Mouse (Mus musculus) myocyte (in vitro differentiated cells): ENCODE data around the gene Bcl9l. TPM values are rescaled to one million over a fixed set of nuclear protein-coding genes. Genes with fewer than 3 reads are reported as not detected.

Experiments
- H3K27me3 ChIP-seq: one replicate; pipeline ENCODE4 v1.6.1; 2011; ENCODE audit not compliant: control insufficient read depth, insufficient read depth, insufficient read length
- H3K36me3 ChIP-seq: one replicate; pipeline ENCODE4 v1.6.1; 2011; ENCODE audit not compliant: control insufficient read depth, insufficient read depth
- H3K4me2 ChIP-seq: one replicate; pipeline ENCODE4 v1.6.1; 2011; ENCODE audit warnings: low read depth, control low read depth
- H3K4me3 ChIP-seq: one replicate; pipeline ENCODE4 v1.5.1; 2011; ENCODE audit warnings: mild to moderate bottlenecking, control low read depth, moderate library complexity
- H3K79me2 ChIP-seq: one replicate; pipeline ENCODE4 v1.6.1; 2011; ENCODE audit not compliant: control insufficient read depth, insufficient read depth
- H3ac ChIP-seq: one replicate; pipeline ENCODE4 v1.6.1; 2011; ENCODE audit not compliant: control insufficient read depth, insufficient read length
- CEBPB ChIP-seq: IDR thresholded peaks from 2 replicates; pipeline ENCODE4 v1.6.1; 2011; ENCODE audit warnings: mild to moderate bottlenecking, moderate library complexity; ENCODE audit not compliant: poor library complexity, insufficient read depth, severe bottlenecking
- E2F4 ChIP-seq: IDR thresholded peaks from one replicate; pipeline ENCODE4 v1.6.1; 2011; ENCODE audit warnings: mild to moderate bottlenecking, control low read depth, moderate library complexity; ENCODE audit not compliant: insufficient read depth
- MAX ChIP-seq: IDR thresholded peaks from one replicate; pipeline ENCODE4 v1.6.1; 2011; ENCODE audit warnings: low read depth, mild to moderate bottlenecking, control low read depth
- MYOD1 ChIP-seq, 3 experiments: IDR thresholded peaks; one replicate each; pipeline ENCODE4 v1.6.1; 2011; ENCODE audit warnings: control low read depth in 2 of 3, low read depth in 2 of 3, mild to moderate bottlenecking in 2 of 3, moderate library complexity in 1 of 3; ENCODE audit not compliant: insufficient read length in 2 of 3, control insufficient read depth in 1 of 3
- MYOG ChIP-seq, 3 experiments: IDR thresholded peaks; one replicate each; pipeline ENCODE4 v1.6.1; 2011; ENCODE audit warnings: control low read depth in 2 of 3, low read depth in 2 of 3, mild to moderate bottlenecking in 2 of 3; ENCODE audit not compliant: insufficient read length in 2 of 3, control insufficient read depth in 1 of 3, insufficient read depth in 1 of 3
- POLR2A ChIP-seq: IDR thresholded peaks from one replicate; pipeline ENCODE4 v1.6.1; 2011; ENCODE audit warnings: low read depth, mild to moderate bottlenecking, control low read depth, moderate library complexity; ENCODE audit not compliant: insufficient read length
- POLR2AphosphoS2 ChIP-seq: IDR thresholded peaks from one replicate; pipeline ENCODE4 v1.6.1; 2011; ENCODE audit warnings: low read depth, control low read depth; ENCODE audit not compliant: insufficient read length
- REST ChIP-seq: IDR thresholded peaks from one replicate; pipeline ENCODE4 v1.6.1; 2011; ENCODE audit warnings: mild to moderate bottlenecking, control low read depth, moderate library complexity; ENCODE audit not compliant: insufficient read depth, insufficient read length
- SRF ChIP-seq: IDR thresholded peaks from one replicate; pipeline ENCODE4 v1.6.1; 2011; ENCODE audit warnings: low read depth; ENCODE audit not compliant: control insufficient read depth, insufficient read length
- TCF12 ChIP-seq: IDR thresholded peaks from one replicate; pipeline ENCODE4 v1.6.1; 2011; ENCODE audit warnings: mild to moderate bottlenecking, control low read depth; ENCODE audit not compliant: poor library complexity, insufficient read depth, severe bottlenecking
- TCF3 ChIP-seq: IDR thresholded peaks from one replicate; pipeline ENCODE4 v1.6.1; 2011; ENCODE audit warnings: low read depth, control low read depth; ENCODE audit not compliant: insufficient read length
- USF1 ChIP-seq: IDR thresholded peaks from one replicate; pipeline ENCODE4 v1.6.1; 2011; ENCODE audit warnings: low read depth, mild to moderate bottlenecking, control low read depth, moderate library complexity
- polyA plus RNA-seq: library from polyadenylated mRNA; unstranded; fragments of >200 nt; fragmentation: generic; extraction: Trizol; gene quantifications from one replicate; pipeline ENCODE4 v1.2.1, GENCODE M21; 2012; ENCODE audit warnings: missing spikeins

Bcl9l gene
- polyA plus RNA-seq, 1 experiment = 35.4 TPM

DNA sequence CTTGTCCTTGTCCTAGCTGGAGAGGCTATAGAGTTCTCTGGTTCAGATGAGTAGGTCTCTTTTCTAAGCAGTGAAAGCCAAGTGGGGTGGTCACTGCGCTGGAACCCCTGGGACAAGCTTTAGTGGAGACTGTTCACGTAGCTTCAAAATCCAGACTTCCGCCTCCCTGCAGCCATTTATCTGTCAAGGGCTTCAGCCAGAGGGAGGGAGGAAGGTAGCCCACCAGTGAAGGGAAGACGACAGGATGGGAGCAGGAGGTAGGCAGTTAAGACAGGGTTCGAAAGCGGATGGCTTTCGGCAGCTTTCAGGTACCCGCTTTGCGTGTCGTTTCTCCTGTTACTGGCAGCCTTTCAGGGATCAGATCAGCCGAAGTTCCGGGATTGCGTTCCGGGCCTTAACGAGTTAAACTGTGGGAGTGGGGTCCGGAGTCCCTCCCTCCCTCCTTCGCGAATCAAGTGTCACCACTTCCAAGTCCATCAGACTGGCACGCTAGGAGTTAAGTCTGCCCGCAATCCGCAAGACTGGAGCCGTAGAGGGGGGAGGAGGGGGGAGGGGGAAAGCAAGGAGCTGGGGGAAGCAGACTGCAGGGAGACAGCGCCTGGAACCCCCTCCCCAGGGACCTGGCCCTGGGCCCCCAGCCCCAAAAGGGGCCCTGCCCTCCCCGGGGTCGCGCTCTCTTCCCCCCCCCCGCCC lies 4.2 kb upstream of the Bcl9l start:
- Histone ChIP-seq H3K36me3 (no peaks in the 10 kb centered on the region), H3K27me3 (no peaks in the 10 kb centered on the region), H3K4me2 (peak overlapping the region; percentile 100), H3K4me3 (peak overlapping the region; percentile 72), H3K79me2 (peaks cover 7% of the 10 kb centered on the region), H3ac (peak overlapping the region; percentile 30)
- no peak for TF ChIP-seq TCF12
- TF ChIP-seq MYOG (IDR thresholded peaks at IDR 0.05; ENCODE audit: control insufficient read depth in 1 of 3, insufficient read depth in 1 of 3, insufficient read length in 2 of 3, low read depth in 2 of 3) = no peak
- no peak for TF ChIP-seq POLR2A
- no peak for TF ChIP-seq USF1
- TF ChIP-seq CEBPB = no peak
- TF ChIP-seq REST = no peak
- no peak for TF ChIP-seq MYOD1 (IDR thresholded peaks at IDR 0.05; ENCODE audit: control insufficient read depth in 1 of 3, insufficient read length in 2 of 3, low read depth in 2 of 3)
- TF ChIP-seq SRF = no peak
- no peak for TF ChIP-seq MAX
- TF ChIP-seq TCF3 = no peak

DNA sequence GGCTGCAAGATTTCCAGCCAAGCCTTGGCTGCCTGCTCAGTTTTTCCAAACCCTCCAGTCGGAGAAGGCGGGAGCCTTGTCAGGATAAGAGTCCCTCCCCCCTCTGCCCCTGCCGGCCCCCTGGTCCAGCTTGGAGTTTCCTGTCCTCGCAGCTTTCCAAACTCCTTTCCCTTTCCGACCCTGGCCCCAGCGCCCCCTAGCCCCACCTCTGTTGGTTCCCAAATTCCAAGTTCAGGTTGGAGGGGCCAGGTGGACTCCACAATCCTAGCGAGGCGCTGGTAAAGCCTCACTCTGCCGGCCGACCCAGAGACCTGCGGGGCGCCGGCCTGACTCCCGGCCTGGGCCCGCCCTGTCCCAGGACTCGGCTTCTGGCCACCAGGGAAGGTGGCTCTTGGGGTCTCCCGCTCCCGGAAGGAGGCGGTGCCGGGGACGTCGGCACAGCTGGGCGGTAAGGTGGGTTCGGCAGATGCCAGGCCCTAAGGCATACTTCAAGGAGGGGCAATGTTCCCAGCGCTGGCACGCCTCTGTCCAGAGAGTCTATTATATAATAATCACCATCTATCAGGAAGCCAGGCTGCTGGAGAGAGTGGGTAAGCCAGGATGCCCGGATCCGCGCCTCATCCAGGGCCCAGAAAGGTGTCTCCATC lies 3.5 kb upstream of the Bcl9l start:
- Histone ChIP-seq H3K4me3 (peak overlapping the region; percentile 72), H3K4me2 (peak overlapping the region; percentile 100), H3ac (peak overlapping the region; percentile 30), H3K36me3 (no peaks in the 10 kb centered on the region), H3K79me2 (peaks cover 14% of the 10 kb centered on the region), H3K27me3 (no peaks in the 10 kb centered on the region)
- no peak for TF ChIP-seq E2F4
- no peak for TF ChIP-seq MYOG (IDR thresholded peaks at IDR 0.05; ENCODE audit: control insufficient read depth in 1 of 3, insufficient read depth in 1 of 3, insufficient read length in 2 of 3, low read depth in 2 of 3)

DNA sequence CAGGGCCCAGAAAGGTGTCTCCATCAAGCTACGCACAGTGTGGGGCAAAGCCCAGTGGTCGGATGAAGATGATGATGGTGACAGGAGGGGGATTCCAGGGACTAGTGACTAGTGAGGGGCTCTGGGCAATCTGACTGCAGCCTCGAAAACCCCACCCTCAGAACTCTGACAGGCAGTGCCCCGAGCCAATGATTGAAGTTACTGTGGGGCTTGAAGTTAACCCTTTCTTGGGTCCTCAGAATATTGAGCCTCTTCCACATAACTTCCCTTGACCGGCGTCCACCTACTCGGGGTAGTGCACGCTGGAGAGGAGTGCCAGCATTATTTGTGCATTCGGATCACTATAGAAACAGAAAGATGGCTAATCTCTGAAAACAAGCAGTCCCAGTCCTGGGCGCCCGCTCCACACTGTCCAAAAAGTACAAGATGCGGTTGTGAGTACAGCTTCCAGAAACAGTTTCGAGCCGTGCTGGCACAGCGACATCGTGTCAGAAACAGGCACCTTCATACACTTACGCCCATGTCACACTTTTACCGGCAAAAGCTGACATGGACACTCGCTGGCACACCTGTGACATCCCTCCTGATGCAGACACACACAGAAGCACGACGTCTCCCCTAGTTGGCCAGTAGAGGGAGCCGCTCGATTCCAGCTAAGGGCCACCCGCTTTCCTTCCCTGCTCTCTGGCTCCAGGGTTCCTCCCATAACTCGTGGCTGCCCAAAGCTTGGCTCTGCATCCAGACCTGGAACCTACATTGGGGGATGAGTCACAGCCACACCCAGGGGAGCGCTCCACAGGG lies 2.8 kb upstream of the Bcl9l start:
- Histone ChIP-seq H3K79me2 (peaks cover 21% of the 10 kb centered on the region), H3K4me2 (peak overlapping the region; percentile 100), H3K27me3 (no peaks in the 10 kb centered on the region), H3ac (no peak overlapping the region), H3K4me3 (peak overlapping the region; percentile 72), H3K36me3 (no peaks in the 10 kb centered on the region)
- TF ChIP-seq REST (no peak), POLR2AphosphoS2 (peak; percentile 44), MYOD1 (IDR thresholded peaks at IDR 0.05; ENCODE audit: control insufficient read depth in 1 of 3, insufficient read length in 2 of 3, low read depth in 2 of 3) (peak in 2 of 3 experiments; percentile 16 to 34), MYOG (IDR thresholded peaks at IDR 0.05; ENCODE audit: control insufficient read depth in 1 of 3, insufficient read depth in 1 of 3, insufficient read length in 2 of 3, low read depth in 2 of 3) (peak in 1 of 3 experiments; percentile 3)

DNA sequence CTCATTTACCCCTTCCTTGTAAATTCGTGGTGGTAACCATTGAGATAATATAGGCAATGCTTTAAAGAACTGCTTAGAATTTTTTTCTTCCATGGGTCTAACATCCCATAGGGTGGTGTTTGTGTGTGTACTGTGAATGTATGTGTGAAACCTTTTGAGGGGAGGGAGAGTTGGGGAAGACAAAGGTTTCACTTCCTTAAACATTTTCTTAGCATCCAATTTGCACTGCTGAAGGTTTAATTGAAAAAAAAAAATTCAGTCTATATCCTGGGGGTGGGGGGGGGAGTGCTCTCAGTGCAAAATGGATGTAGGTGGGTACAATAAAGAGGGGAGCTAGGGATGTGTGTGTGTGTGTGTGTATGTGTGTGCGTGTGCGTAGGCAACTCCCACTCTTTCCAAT lies 513 bp upstream of the Bcl9l start:
- TF ChIP-seq E2F4 (no peak), POLR2AphosphoS2 (no peak), MAX (no peak), MYOD1 (IDR thresholded peaks at IDR 0.05; ENCODE audit: control insufficient read depth in 1 of 3, insufficient read length in 2 of 3, low read depth in 2 of 3) (no peak)
- H3K27me3 ChIP-seq = no peaks in the 10 kb centered on the region
- H3ac ChIP-seq = peak overlapping the region; percentile 97
- peaks cover 44% of the 10 kb centered on the region for H3K79me2 ChIP-seq
- H3K36me3 ChIP-seq = no peaks in the 10 kb centered on the region
- peak overlapping the region; percentile 67 for H3K4me2 ChIP-seq
- peak overlapping the region; percentile 94 for H3K4me3 ChIP-seq

DNA sequence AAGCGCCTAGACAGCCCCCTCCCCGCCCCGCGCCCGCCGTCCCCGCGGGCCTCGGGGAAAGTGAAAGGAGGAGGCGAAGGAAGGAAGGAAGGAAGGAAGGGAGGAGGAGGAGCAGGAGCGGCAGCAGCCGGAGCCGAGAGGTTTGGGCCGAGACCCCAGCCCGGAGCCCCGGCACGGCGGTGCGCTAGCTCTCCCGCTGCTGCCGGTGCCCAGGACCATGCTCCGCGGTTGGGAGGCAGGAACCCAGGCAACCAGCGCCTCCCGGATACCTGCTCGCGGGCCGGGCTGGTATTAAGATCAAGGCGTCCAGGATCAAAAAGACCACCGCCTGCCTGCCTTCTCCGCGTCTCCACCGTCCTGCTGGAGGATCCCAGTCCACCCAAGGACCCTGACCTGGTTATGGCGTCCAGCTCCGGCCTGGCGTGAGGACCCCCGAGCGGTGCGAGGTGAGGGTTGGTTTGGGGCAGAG lies 450 bp downstream of the Bcl9l start:
- Histone ChIP-seq H3K79me2 (peaks cover 54% of the 10 kb centered on the region), H3ac (peak overlapping the region; percentile 97), H3K4me3 (peak overlapping the region; percentile 94), H3K4me2 (peak overlapping the region; percentile 87), H3K36me3 (no peaks in the 10 kb centered on the region), H3K27me3 (no peaks in the 10 kb centered on the region)
- TF ChIP-seq REST (no peak), POLR2A (peak; percentile 4)
